Mouse (Mus musculus) right cerebral cortex, adult 18-20 months (tissue): ENCODE results near the gene Plekhf1.

Source experiments
- DNase-seq: peaks from one replicate; pipeline ENCODE4 v3.0.0; 2022; ENCODE audit warnings: mixed read lengths

Gene Plekhf1

DNA sequence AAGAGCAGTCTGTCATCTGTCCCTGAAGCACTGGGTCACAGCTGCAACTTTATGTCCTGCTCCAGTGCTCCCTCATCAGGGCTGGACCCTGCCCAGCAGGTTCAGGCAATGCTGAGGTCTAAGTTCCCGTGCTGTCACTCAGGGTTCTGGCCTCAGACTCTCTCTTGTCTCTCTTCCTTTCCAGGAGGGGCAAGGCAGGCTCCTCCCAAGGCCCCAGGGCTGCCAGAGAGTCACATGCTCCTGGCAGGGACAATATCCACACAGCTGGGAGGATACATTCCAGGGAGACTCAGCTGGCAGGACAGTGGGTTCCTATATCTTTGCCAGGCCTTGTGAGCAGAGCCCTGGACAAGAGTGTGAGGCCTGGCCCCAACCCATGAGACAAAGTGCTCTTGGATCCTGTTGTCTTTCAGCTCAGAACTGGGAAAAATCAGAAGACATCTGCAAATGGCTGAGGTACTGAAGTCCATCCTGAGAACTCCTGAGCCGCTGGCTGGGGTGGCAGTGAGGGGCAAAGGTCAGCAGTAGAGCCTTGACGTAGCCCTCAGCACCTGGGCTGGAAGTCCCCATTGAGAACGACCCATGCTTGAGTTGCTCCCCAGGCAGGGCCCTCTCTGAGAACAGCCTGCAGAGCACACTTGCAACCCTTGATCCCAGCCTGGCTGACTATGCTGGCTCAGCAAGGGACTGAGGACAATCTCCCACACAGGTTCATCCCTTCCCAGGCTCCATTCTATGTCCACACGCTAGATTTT, 10.2 kb downstream of the Plekhf1 start:
- peak; percentile 80 for DNase-seq

DNA sequence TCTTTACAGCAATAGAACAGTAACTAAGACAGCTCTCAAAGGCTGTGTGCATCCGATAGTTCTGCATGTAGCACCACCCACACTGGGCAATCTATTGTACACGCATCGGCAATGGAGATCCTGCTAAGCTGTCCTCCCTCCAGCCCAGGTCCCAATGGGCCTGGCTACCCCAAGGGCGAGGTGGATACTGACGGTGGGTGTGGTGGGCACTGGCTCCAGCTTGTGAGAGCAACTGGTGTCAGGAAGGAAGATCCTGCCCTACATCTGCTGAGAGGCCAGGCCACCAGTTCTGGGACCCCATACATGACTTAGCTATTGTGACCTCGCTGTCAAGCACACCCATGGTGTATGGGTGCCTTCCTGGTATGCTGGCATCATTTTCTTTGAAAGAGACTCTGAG, 12.1 kb downstream of the Plekhf1 start:
- DNase-seq = no peak

GRCm38 (mm10) chr7:38215281-38215680, 12.5 kb downstream of the Plekhf1 start:
- DNase-seq = no peak

DNA sequence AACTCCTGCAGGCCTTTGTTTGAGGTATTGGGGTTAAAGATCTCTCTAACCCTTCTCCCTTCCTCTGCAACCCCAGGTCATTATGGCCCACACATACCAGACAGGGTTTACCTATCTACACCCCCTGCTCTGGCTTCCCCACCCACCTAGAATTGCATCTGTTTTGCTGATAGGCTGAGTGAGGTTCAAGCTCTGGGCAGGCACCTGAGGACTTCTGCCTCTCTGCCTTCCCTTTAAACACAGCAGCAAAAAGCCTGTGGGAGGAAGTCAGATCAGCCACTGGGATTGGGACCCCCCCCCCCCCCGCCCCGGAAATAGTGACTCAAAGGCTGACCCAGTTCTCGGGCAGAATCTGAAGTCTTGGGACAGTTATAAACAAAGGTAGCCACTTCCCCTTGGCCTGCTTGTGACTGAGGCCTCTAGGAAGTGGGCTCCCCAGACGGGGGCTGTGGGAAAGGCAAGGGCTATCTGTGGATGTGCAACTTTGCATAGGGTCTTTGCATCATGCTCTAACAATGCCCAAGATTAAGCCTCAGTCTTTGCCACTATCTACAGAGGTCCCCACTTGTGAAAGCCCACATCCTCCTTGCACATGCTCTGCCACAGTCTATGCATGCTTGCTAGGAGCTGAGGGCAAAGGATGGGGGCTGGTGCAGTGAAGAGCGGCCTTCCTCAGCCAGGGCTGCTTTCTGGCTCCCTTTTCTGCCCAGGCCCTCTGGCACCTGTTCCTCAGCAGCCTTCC, 13.2 kb downstream of the Plekhf1 start:
- no peak for DNase-seq

GRCm38 (mm10) chr7:38212651-38213062, 15.2 kb downstream of the Plekhf1 start:
- no peak for DNase-seq

- DNase-seq = no peak
These were observed 18.2 kb downstream of the Plekhf1 start for GRCm38 (mm10) chr7:38209478-38210152.

DNA sequence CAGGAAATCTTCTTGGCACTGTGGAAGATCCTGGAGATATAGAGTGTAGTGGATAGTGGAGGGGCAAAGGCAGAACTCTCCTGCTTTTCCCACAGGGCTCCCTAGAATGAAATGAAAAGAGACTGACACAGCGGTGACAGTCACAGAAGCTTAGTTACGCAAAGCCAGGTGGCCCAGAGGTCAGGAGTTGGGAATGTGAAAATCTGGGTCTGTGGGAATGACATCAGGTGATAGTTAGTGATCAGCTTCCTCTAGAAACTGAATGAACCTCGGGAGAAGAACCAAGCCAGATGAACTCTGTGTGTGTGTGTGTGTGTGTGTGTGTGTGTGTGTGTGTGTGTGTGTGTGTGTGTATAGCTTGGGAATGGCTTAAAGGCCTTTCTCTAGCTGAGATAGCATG, 18.8 kb downstream of the Plekhf1 start:
- DNase-seq = no peak

DNA sequence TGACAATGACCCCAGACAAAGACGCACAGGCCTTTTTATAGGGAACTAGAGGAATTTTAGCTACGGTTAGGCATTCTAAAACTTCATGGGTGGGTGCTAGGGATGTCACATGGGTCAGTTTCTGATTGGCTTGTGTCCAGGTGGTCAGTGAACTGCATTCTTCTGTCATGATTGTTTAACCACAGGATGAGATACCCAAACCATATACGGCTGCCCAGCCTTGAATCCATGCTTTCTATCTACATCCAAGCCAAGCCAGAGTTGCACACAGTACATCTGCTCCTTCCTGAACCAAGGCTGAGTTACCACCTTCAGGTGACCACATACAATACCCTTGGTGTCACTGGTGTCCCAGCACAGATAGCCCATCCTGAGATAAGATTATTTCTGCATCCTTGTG, 21.3 kb downstream of the Plekhf1 start:
- no peak for DNase-seq

DNA sequence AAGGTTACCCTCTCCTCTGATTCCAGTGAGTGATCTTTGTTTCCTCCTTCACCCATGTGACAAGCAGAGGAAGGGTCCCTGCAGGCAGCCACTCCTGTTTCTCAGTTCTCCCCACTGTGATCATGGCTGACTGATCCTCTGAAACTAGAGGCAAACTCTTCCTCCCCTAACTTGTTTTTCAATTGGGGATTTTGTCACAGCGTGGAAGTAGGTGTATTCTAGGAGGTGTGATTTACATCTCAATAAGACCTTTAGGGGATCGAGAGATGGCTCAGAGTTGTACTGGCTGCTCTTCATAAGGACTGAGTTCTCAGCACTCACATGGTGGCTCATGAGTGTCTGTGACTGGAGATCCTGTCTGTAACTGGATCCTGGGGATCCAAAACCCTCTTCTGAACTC, 22.0 kb downstream of the Plekhf1 start:
- no peak for DNase-seq

- DNase-seq = no peak
These were observed 23.5 kb downstream of the Plekhf1 start for GRCm38 (mm10) chr7:38204314-38204713.

GRCm38 (mm10) chr7:38201290-38201658, 26.5 kb downstream of the Plekhf1 start:
- DNase-seq = no peak

DNA sequence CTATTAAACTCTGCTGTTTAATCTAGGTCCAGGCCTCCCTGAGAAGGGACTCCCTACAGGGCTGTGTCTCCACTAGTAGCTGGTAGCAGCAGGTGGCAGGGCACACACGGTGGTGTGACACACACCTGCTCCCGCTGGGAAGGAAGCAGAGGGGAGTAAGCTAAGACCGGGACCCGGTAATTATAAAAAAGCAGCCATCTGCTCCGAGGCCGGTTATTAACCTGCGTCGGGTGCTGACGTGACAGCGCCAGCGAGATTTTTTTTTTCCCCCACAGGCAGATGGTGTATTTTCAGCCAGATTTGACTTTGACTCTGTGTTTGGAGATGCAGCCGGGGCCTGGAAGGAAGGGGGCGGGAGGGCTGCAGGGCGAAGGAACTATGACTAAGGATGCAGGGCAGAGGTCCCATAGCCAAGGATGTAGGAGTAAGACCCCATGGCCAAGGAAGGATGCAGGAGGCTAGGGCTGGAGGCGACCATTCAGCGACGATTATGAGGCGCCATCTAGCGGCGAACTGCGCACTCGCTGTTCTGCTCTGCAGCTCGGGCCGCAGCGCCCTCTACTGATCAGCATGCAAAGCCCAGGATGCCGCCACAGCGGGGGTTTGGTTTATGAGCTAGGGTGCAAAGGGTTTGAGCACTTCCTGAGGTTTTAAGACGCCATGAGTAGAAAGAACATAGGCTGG, 27.1 kb downstream of the Plekhf1 start:
- DNase-seq = peak; percentile 86

- DNase-seq = no peak
These were observed 27.8 kb downstream of the Plekhf1 start for GRCm38 (mm10) chr7:38199907-38200605.

DNA sequence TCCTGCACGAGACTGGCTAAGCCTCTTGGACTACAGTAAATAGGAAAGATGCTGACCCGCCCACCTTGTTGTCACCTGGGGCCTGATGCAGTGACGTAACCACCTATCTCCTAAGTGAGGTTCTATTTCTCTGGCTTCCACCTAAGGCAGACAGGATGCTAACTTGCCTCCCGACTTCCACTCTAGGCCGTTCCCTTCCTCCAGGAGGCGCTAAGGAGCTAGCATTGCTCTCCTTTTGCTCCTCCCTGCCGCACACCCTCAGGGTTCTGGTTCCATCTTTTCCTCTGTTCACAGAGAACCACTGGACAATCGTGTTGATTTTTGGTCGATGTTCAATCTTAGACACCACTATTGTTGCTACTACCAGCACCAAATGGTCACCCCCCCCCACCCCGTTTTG, 36.2 kb downstream of the Plekhf1 start:
- DNase-seq = no peak

DNA sequence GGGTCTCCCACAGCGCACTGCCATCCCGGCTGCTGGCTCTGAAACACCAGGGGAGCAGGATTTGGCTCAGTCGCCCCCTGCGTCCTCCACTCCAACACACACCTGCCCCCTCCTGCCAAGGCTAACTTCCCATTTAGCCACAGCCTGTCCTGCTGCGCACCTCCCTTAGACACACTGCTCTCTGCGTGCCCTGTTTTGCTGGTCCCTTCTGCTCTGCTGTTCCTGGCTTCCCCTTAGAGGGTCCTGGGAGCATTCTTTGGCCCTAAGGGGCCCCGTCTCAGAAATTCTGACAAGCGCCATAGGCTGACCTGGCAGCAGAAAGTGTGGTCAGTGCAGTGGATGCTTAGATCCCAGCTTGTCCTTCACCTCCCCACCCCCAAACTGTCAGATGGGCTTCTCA, 36.7 kb downstream of the Plekhf1 start:
- no peak for DNase-seq

DNA sequence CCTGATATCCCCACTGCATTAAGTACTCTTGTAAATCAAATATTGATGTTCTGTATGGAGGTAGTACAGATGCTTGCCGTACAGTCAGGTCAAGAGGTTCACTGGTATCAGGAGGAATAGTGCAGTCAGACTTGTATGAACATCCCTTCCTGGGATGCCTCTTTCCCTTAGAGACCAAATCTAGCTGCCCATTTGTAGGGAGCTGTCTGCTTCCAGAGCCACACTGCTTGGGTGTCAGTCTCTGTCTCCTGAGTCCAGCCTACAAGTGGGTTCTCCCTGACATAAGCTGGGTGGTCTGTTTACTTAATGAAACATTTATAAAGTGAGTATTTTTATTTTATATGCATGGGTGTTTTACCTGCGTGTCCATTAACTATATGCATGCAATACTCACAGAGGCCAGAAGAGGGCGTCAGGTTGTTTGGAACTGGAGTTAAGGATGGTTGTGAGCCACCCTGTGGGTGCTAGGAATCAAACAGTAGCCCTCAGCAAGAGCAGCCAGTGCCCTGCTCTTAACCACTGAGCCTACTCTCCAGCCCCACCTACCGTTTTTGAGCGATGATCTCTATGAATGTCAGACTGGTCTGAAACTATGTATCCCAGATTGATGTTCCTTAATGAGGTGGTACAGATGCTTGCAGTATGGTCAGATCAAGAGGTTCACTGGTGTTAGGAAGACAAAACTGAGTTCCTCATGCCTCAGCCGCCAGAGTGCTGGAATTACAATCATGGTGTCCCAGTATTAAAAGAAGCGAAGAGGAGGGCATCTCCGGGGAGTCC, 37.6 kb downstream of the Plekhf1 start:
- no peak for DNase-seq

- DNase-seq = peak; percentile 25
These were observed 38.5 kb downstream of the Plekhf1 start for GRCm38 (mm10) chr7:38189136-38189982.

DNA sequence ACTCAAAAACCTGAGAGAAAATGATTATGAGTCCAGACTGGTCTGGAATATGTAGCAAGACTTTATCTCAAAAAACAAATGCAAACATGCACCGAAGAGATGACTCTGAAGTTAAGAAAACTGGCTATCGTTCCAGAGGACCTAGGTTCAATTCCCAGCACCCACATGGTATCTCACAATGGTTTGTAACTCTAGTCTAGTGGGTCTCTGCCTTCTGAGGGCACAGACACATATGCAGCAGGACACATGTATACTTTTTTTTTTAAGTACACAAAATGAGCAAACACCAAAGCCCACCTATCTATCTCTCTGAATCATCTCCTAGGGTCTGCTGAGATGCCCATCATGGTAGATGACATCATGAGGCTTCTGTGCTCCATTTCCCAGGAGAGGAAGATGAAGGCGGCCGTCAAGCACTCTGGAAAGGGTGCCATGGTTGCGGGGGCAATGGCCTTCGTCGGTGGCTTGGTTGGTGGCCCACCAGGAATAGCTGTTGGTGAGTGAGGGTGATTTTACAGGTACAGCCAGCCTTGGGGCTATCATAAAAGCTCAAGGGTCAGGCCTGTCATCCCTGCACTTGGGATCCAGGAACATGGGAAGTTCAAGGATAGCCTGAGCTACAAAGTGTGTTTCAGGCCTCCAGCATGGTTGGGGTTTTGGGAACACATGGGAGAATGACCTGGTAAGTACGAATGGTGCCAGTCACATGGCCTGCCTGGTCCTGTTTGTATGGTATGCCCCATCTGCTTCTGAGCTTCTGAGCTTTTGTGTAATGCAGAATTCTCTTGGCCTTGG, 39.3 kb downstream of the Plekhf1 start:
- DNase-seq = no peak

GRCm38 (mm10) chr7:38187796-38188195, 40.0 kb downstream of the Plekhf1 start:
- no peak for DNase-seq

GRCm38 (mm10) chr7:38186861-38187260, 41.0 kb downstream of the Plekhf1 start:
- no peak for DNase-seq
